ENCODE assay signal across 7 mouse cellular contexts in genomic region chr5:108000776-108001548, GRCm38 (mm10). TPM values are rescaled to one million over a fixed set of nuclear protein-coding genes. Genes with fewer than 3 reads are reported as not detected.
A peak's percentile ranks its signal among the peaks of the same experiment; 100 is the strongest.
DNase-seq lines count a peak whose midpoint lies in the region; ATAC-seq and TF ChIP-seq lines count a peak whose summit lies in the region.

No protein-coding gene starts in this region.

- no peaks in the 10 kb centered on the region for H3K9me3 ChIP-seq in hindbrain, postnatal 0 days (ENCODE audit: low read length)

- peak; percentile 10; the same call in 1 of the 2 replicates for TF ChIP-seq CTCF in hindbrain, postnatal 0 days (IDR thresholded peaks at IDR 0.05; ENCODE audit: low read depth)

- ATAC-seq in hindbrain, postnatal 0 days = peak; percentile 81
- ATAC-seq in megakaryocyte, adult 5-6 weeks (ENCODE audit: poor library complexity, severe bottlenecking) = peak; percentile 93

- peak overlapping the region; percentile 58 for H3K4me3 ChIP-seq in hindbrain, postnatal 0 days (ENCODE audit: low read length)

- H3K4me2 ChIP-seq in hindbrain, postnatal 0 days (ENCODE audit: low read depth, low read length) = peak overlapping the region; percentile 56

- H3K27me3 ChIP-seq in hindbrain, postnatal 0 days (ENCODE audit: insufficient read depth, low read length) = no peaks in the 10 kb centered on the region

- H3K27ac ChIP-seq in hindbrain, postnatal 0 days = peak overlapping the region; percentile 71

- no peaks in the 10 kb centered on the region for H3K4me1 ChIP-seq in hindbrain, postnatal 0 days (ENCODE audit: insufficient read depth, low read length)

- peak; percentile 68 for DNase-seq in T-cell, adult 2 months (ENCODE audit: low spot score)
- peak; percentile 65 for DNase-seq in cerebellum, adult 9-11 months
- DNase-seq in frontal cortex, postnatal 25 days (ENCODE audit: low spot score in 2 of 2) = peak; percentile 22 to 23
- DNase-seq in hindbrain, postnatal 0 days (ENCODE audit: low spot score) = peak; percentile 79
- DNase-seq in left cerebral cortex, adult 9 months (ENCODE audit: low spot score in 2 of 2) = peak; percentile 22 to 48
- DNase-seq in right cerebral cortex, postnatal 10 days (ENCODE audit: low spot score in 2 of 2) = peak; percentile 67 to 74

- 19% methylated on average over 20 of the region's 20 CpGs for WGBS in hindbrain, postnatal 0 days

- peak overlapping the region; percentile 52 for H3K9ac ChIP-seq in hindbrain, postnatal 0 days (replicated peaks; ENCODE audit: low read length)

- H3K36me3 ChIP-seq in hindbrain, postnatal 0 days (ENCODE audit: insufficient read depth, low read length) = no peaks in the 10 kb centered on the region

RNA-seq across cellular contexts. Expression of gene Fam69a, which starts 14.1 kb away (rescaled TPM):
- total RNA-seq in hindbrain, postnatal 0 days (2014; rRNA removed) = 16.4 and 28.8 TPM in 2 replicates
- 73.6 and 79.5 TPM in 2 replicates for polyA plus RNA-seq in hindbrain, postnatal 0 days (2015; fragmentation: Nextera tagmentation; extraction: Ambion mirVana)
- 138 and 149 TPM in 2 replicates for total RNA-seq in megakaryocyte, adult 5-6 weeks (2015)
- total RNA-seq in megakaryocyte, adult 5-6 weeks (2017) = 55.5 and 60.0 TPM in 2 replicates

Comparison
In these comparisons a context has a peak if more than half of its experiments do, and no peak if none do; other contexts are left out.
1. Peak in every context shown above with its lines: DNase-seq, ATAC-seq, H3K4me3 ChIP-seq and H3K27ac ChIP-seq.
2. DNase-seq: peak in every context shown above with its lines; median percentile 79 in hindbrain, postnatal 0 days; 70 in right cerebral cortex, postnatal 10 days; 68 in T-cell, adult 2 months; 65 in cerebellum, adult 9-11 months; 35 in left cerebral cortex, adult 9 months; 22 in frontal cortex, postnatal 25 days.